In the genomic region with DNA sequence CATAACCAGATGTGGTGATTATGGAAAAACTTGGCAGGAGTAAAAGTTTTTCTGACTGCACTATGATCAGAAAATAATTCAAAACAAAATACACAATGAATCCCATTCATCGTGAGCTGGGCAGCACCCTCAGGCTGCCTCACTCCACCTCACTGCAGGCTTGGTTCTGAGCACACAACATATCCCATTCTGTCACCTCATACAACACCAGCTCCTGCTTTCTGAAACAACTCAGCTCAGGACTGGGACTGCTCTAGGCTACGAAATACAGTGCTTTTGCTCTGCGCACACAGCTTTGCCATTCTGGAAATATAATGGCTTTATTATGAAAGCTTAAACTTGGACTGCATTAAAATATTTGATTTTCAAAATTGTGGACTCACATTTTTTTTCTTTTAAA, we compare ENCODE assay signal across 27 mouse cellular contexts.
"Had no signal": no experiment of that assay in that cellular context is flagged by ENCODE, and none has a peak within 500 bp of the region (broad histone marks: within the 10 kb centered on the region; RNA-seq: fewer than 3 reads in every experiment).

No protein-coding gene starts in this region.

- DNase-seq: gastrocnemius, adult 2 months; gastrocnemius, postnatal 10 days; gastrocnemius, postnatal 25 days; heart, adult 18-20 months; heart, postnatal 10 days; heart, postnatal 4 days; kidney, adult 11 months; kidney, adult 2 months; kidney, adult 9 months; kidney, postnatal 14 days; kidney, postnatal 36 days; layer of hippocampus, adult 9-11 months; layer of hippocampus, postnatal 36 days; left cerebral cortex, postnatal 4 days; liver; liver, embryonic 13.5 days had no signal

- H3K27ac ChIP-seq: gastrocnemius, adult 2 months; heart, embryonic 10.5 days; hindbrain, embryonic 10.5 days; hindbrain, embryonic 13.5 days; hindbrain, embryonic 15.5 days; hindbrain, postnatal 0 days; kidney, embryonic 15.5 days; kidney, postnatal 0 days; liver, embryonic 13.5 days; liver, embryonic 15.5 days had no signal

- H3K9me3 ChIP-seq: heart, embryonic 10.5 days; heart, embryonic 12.5 days; hindbrain, embryonic 10.5 days; hindbrain, embryonic 13.5 days; hindbrain, embryonic 15.5 days; kidney, embryonic 15.5 days; liver, embryonic 13.5 days; liver, embryonic 15.5 days had no signal

- H3K4me2 ChIP-seq: heart, embryonic 12.5 days; hindbrain, embryonic 13.5 days; hindbrain, embryonic 15.5 days; kidney, embryonic 15.5 days; liver, embryonic 11.5 days; liver, embryonic 13.5 days; liver, embryonic 15.5 days had no signal

- H3K4me1 ChIP-seq: heart, embryonic 10.5 days; heart, embryonic 12.5 days; hindbrain, embryonic 13.5 days; hindbrain, embryonic 15.5 days; kidney, embryonic 15.5 days; liver, embryonic 13.5 days; liver, embryonic 15.5 days had no signal

- H3K27me3 ChIP-seq: heart, embryonic 12.5 days; hindbrain, embryonic 13.5 days; hindbrain, embryonic 15.5 days; kidney, embryonic 15.5 days; liver, embryonic 13.5 days; liver, embryonic 15.5 days had no signal

- H3K4me3 ChIP-seq: gastrocnemius, adult 2 months; heart, embryonic 10.5 days; heart, embryonic 12.5 days; hindbrain, embryonic 10.5 days; hindbrain, embryonic 13.5 days; hindbrain, embryonic 15.5 days; kidney, embryonic 15.5 days; liver, embryonic 13.5 days; liver, embryonic 15.5 days had no signal

- ATAC-seq: hindbrain, postnatal 0 days; intestine, embryonic 16.5 days had no signal

- H3K36me3 ChIP-seq: heart, embryonic 10.5 days; heart, embryonic 12.5 days; hindbrain, embryonic 10.5 days; hindbrain, embryonic 13.5 days; hindbrain, embryonic 15.5 days; kidney, embryonic 15.5 days; liver, embryonic 13.5 days; liver, embryonic 15.5 days had no signal

- H3K9ac ChIP-seq: heart, embryonic 12.5 days; hindbrain, embryonic 13.5 days; hindbrain, embryonic 15.5 days; kidney, embryonic 15.5 days; liver, embryonic 13.5 days; liver, embryonic 15.5 days had no signal
